Mouse (Mus musculus) CH12.LX (cell line): Measurements from ENCODE around the gene Oas1h. TPM values are rescaled to one million over a fixed set of nuclear protein-coding genes. Genes with fewer than 3 reads are reported as not detected.

ENCODE experiments used
- polyA plus RNA-seq: library from polyadenylated mRNA; unstranded; fragments of >175 nt; gene quantifications from 2 replicates; pipeline ENCODE4 v1.2.1, GENCODE M21; 2012; ENCODE audit warnings: low read depth; ENCODE audit not compliant: insufficient read length
- total RNA-seq, 2 experiments: library from RNA; depleted of rRNA; stranded (reverse); fragments of 300-350 nt in 1 of 2; fragments of >200 nt in 1 of 2; gene quantifications; 2 replicates each; pipeline ENCODE4 v1.2.3; 2012 to 2014

Oas1h gene
- total and polyA plus RNA-seq, 3 experiments = not detected

Other genes starting within 250 kb of the Oas1h start
- 6.3 and 7.3 TPM in 2 replicates for gene Rita1, start 248.8 kb upstream of the Oas1h start, total RNA-seq (2012; rRNA removed)
- gene Rita1, start 248.8 kb upstream of the Oas1h start, total RNA-seq (2014; rRNA removed) = 6.2 and 7.3 TPM in 2 replicates
- gene Rita1, start 248.8 kb upstream of the Oas1h start, polyA plus RNA-seq = 10.2 and 10.8 TPM in 2 replicates
- 83.6 and 93.6 TPM in 2 replicates for gene Ddx54, start 248.7 kb upstream of the Oas1h start, total RNA-seq (2012; rRNA removed)
- gene Ddx54, start 248.7 kb upstream of the Oas1h start, total RNA-seq (2014; rRNA removed) = 56.6 and 63.7 TPM in 2 replicates
- gene Ddx54, start 248.7 kb upstream of the Oas1h start, polyA plus RNA-seq = 91.8 and 96.8 TPM in 2 replicates
- gene Cfap73, start 227.2 kb upstream of the Oas1h start, total RNA-seq (2012; rRNA removed) = not detected in 2 replicates
- gene Cfap73, start 227.2 kb upstream of the Oas1h start, total RNA-seq (2014; rRNA removed) = not detected in 2 replicates
- gene Cfap73, start 227.2 kb upstream of the Oas1h start, polyA plus RNA-seq = 0.26 TPM in 1 of 2 replicates, not detected in the other
- gene Rasal1, start 212.6 kb upstream of the Oas1h start, total RNA-seq (2012; rRNA removed) = 15.6 and 17.7 TPM in 2 replicates
- 11.7 TPM in 2 replicates for gene Rasal1, start 212.6 kb upstream of the Oas1h start, total RNA-seq (2014; rRNA removed)
- 19.6 and 21.4 TPM in 2 replicates for gene Rasal1, start 212.6 kb upstream of the Oas1h start, polyA plus RNA-seq
- gene Dtx1, start 149.5 kb upstream of the Oas1h start, total RNA-seq (2012; rRNA removed) = 3.2 and 3.9 TPM in 2 replicates
- gene Dtx1, start 149.5 kb upstream of the Oas1h start, total RNA-seq (2014; rRNA removed) = 0.30 and 0.98 TPM in 2 replicates
- gene Dtx1, start 149.5 kb upstream of the Oas1h start, polyA plus RNA-seq = 2.1 and 2.9 TPM in 2 replicates
- not detected in 2 replicates for gene Oas2, start 111.6 kb upstream of the Oas1h start, total RNA-seq (2012; rRNA removed)
- gene Oas2, start 111.6 kb upstream of the Oas1h start, total RNA-seq (2014; rRNA removed) = not detected in 2 replicates
- not detected in 2 replicates for gene Oas2, start 111.6 kb upstream of the Oas1h start, polyA plus RNA-seq
- 0.13 and 0.30 TPM in 2 replicates for gene Oas3, start 83.8 kb upstream of the Oas1h start, total RNA-seq (2012; rRNA removed)
- gene Oas3, start 83.8 kb upstream of the Oas1h start, total RNA-seq (2014; rRNA removed) = not detected in 2 replicates
- gene Oas3, start 83.8 kb upstream of the Oas1h start, polyA plus RNA-seq = 0.05 TPM in 1 of 2 replicates, not detected in the other
- not detected in 2 replicates for gene Oas1e, start 65.9 kb upstream of the Oas1h start, total RNA-seq (2012; rRNA removed)
- not detected in 2 replicates for gene Oas1e, start 65.9 kb upstream of the Oas1h start, total RNA-seq (2014; rRNA removed)
- not detected in 2 replicates for gene Oas1e, start 65.9 kb upstream of the Oas1h start, polyA plus RNA-seq
- gene Oas1c, start 48.9 kb upstream of the Oas1h start, total RNA-seq (2012; rRNA removed) = 1.6 and 1.7 TPM in 2 replicates
- 3.6 TPM in 2 replicates for gene Oas1c, start 48.9 kb upstream of the Oas1h start, total RNA-seq (2014; rRNA removed)
- 3.6 and 4.7 TPM in 2 replicates for gene Oas1c, start 48.9 kb upstream of the Oas1h start, polyA plus RNA-seq
- gene Oas1f, start 14.1 kb upstream of the Oas1h start, total RNA-seq (2012; rRNA removed) = not detected in 2 replicates
- not detected in 2 replicates for gene Oas1f, start 14.1 kb upstream of the Oas1h start, total RNA-seq (2014; rRNA removed)
- not detected in 2 replicates for gene Oas1f, start 14.1 kb upstream of the Oas1h start, polyA plus RNA-seq
- 0.17 TPM in 1 of 2 replicates, not detected in the other for gene Oas1g, start 26.2 kb downstream of the Oas1h start, total RNA-seq (2012; rRNA removed)
- 0.19 TPM in 1 of 2 replicates, not detected in the other for gene Oas1g, start 26.2 kb downstream of the Oas1h start, total RNA-seq (2014; rRNA removed)
- not detected in 2 replicates for gene Oas1g, start 26.2 kb downstream of the Oas1h start, polyA plus RNA-seq
- gene Oas1a, start 46.1 kb downstream of the Oas1h start, total RNA-seq (2012; rRNA removed) = 2.6 and 2.7 TPM in 2 replicates
- 1.6 and 1.7 TPM in 2 replicates for gene Oas1a, start 46.1 kb downstream of the Oas1h start, total RNA-seq (2014; rRNA removed)
- 1.1 and 1.3 TPM in 2 replicates for gene Oas1a, start 46.1 kb downstream of the Oas1h start, polyA plus RNA-seq
- not detected in 2 replicates for gene Oas1d, start 53.1 kb downstream of the Oas1h start, total RNA-seq (2012; rRNA removed)
- not detected in 2 replicates for gene Oas1d, start 53.1 kb downstream of the Oas1h start, total RNA-seq (2014; rRNA removed)
- gene Oas1d, start 53.1 kb downstream of the Oas1h start, polyA plus RNA-seq = not detected in 2 replicates
- gene Rph3a, start 148.7 kb downstream of the Oas1h start, total RNA-seq (2012; rRNA removed) = not detected in 2 replicates
- not detected in 2 replicates for gene Rph3a, start 148.7 kb downstream of the Oas1h start, total RNA-seq (2014; rRNA removed)
- not detected in 2 replicates for gene Rph3a, start 148.7 kb downstream of the Oas1h start, polyA plus RNA-seq